Comparison of ENCODE assay signal across 27 mouse cellular contexts in genomic region chr11:59793390-59793789, GRCm38 (mm10). TPM values are rescaled to one million over a fixed set of nuclear protein-coding genes. Genes with fewer than 3 reads are reported as not detected.
"Had no signal": no experiment of that assay in that cellular context is flagged by ENCODE, and none has a peak within 500 bp of the region (broad histone marks: within the 10 kb centered on the region; RNA-seq: fewer than 3 reads in every experiment).

No protein-coding gene starts in this region.

- DNase-seq: layer of hippocampus, postnatal 36 days; left cerebral cortex, postnatal 4 days; liver; liver, embryonic 13.5 days; liver, postnatal 0 days; midbrain, embryonic 14.5 days had no signal

- H3K27ac ChIP-seq: left cerebral cortex, adult 2 months; limb, embryonic 10.5 days; limb, embryonic 12.5 days; limb, embryonic 13.5 days; limb, embryonic 15.5 days; liver, embryonic 12.5 days; liver, embryonic 13.5 days; liver, embryonic 14.5 days; liver, embryonic 15.5 days; lung, embryonic 15.5 days; macrophage; midbrain, embryonic 10.5 days; midbrain, embryonic 12.5 days; midbrain, embryonic 13.5 days; midbrain, embryonic 15.5 days; neural tube, embryonic 12.5 days; neural tube, embryonic 13.5 days had no signal

- H3K9ac ChIP-seq: limb, embryonic 12.5 days; limb, embryonic 13.5 days; limb, embryonic 15.5 days; liver, embryonic 12.5 days; liver, embryonic 13.5 days; liver, embryonic 14.5 days; liver, embryonic 15.5 days; liver, postnatal 0 days; lung, embryonic 15.5 days; midbrain, embryonic 12.5 days; midbrain, embryonic 13.5 days; midbrain, embryonic 15.5 days; neural tube, embryonic 12.5 days; neural tube, embryonic 13.5 days had no signal

- H3K4me1 ChIP-seq: limb, embryonic 10.5 days; limb, embryonic 12.5 days; limb, embryonic 13.5 days; limb, embryonic 15.5 days; liver, embryonic 12.5 days; liver, embryonic 13.5 days; liver, embryonic 15.5 days; midbrain, embryonic 10.5 days; midbrain, embryonic 12.5 days; midbrain, embryonic 13.5 days; midbrain, embryonic 15.5 days; neural tube, embryonic 12.5 days; neural tube, embryonic 13.5 days had no signal

- H3K27me3 ChIP-seq: limb, embryonic 12.5 days; limb, embryonic 13.5 days; limb, embryonic 15.5 days; liver, embryonic 13.5 days; liver, embryonic 15.5 days; lung, embryonic 15.5 days; midbrain, embryonic 15.5 days; neural tube, embryonic 12.5 days; neural tube, embryonic 13.5 days had no signal

- ATAC-seq: liver, embryonic 12.5 days; liver, postnatal 0 days; midbrain, embryonic 13.5 days; midbrain, embryonic 15.5 days; midbrain, embryonic 16.5 days had no signal

- H3K4me2 ChIP-seq: limb, embryonic 12.5 days; limb, embryonic 13.5 days; limb, embryonic 15.5 days; liver, embryonic 11.5 days; liver, embryonic 12.5 days; liver, embryonic 13.5 days; liver, embryonic 15.5 days; lung, embryonic 15.5 days; midbrain, embryonic 11.5 days; midbrain, embryonic 12.5 days; midbrain, embryonic 13.5 days; midbrain, embryonic 15.5 days; neural tube, embryonic 12.5 days; neural tube, embryonic 13.5 days had no signal

- H3K9me3 ChIP-seq: limb, embryonic 10.5 days; limb, embryonic 12.5 days; limb, embryonic 13.5 days; limb, embryonic 15.5 days; liver, embryonic 12.5 days; liver, embryonic 13.5 days; liver, embryonic 15.5 days; lung, embryonic 15.5 days; megakaryocyte, embryonic 14.5 days; midbrain, embryonic 10.5 days; midbrain, embryonic 12.5 days; midbrain, embryonic 13.5 days; midbrain, embryonic 15.5 days; neural tube, embryonic 12.5 days; neural tube, embryonic 13.5 days had no signal

- H3K4me3 ChIP-seq: left cerebral cortex, adult 2 months; limb, embryonic 10.5 days; limb, embryonic 12.5 days; limb, embryonic 13.5 days; limb, embryonic 15.5 days; liver, embryonic 12.5 days; liver, embryonic 13.5 days; liver, embryonic 15.5 days; lung, embryonic 15.5 days; megakaryocyte, embryonic 14.5 days; midbrain, embryonic 10.5 days; midbrain, embryonic 12.5 days; midbrain, embryonic 13.5 days; midbrain, embryonic 15.5 days; myocyte; neural tube, embryonic 12.5 days; neural tube, embryonic 13.5 days had no signal

RNA-seq across cellular contexts. Expression of gene Pld6, which starts 5.9 kb away (rescaled TPM):
- polyA plus RNA-seq: macrophage had no signal
